Mouse (Mus musculus): ENCODE measurements around the gene Hexa.

DNA sequence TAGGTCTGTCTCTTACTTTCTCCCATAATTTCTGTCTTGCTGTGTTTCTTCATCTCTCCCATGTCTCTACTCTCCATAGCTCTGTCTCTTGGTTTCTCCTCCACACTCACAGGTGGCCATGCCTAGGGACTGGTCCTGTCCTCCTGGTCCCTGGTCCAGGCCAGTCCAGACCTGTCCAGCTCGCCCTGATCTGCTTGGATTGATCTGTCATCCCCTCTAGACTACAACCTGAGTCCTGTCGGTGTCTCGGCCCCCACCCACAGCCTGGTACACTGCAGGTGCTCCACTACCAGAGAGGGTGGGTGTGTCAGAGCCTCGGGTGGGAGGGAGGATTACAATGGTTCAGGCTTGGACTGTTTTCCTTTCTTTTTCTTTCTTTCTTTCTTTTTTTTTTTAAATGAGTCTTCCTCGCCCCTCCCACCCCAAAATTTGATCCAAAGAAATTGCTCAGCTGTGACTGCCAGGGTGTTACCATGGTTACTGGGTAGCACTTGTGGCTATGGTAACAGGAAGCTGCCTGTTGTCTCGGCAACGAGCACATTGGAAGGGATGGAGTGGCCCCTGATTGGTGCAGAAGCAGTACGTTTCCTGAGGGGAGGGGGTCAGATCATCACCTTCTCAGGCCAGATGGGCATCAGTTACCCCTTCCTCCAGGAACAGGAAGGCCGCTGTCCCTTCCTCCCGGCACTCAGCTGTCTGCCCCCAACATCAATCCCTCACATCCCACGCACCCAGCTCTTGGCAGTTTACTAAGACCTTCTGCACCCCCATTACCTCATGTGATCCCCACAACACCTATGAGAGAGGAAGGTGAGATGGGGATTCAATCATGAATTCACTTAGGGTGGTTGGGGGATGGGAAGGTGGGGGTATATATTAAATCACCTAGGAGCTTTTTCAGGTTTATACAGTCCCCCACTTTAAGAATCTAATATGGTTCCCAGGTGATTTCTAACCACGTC is 49.7 kb downstream of the Hexa start:
- TF ChIP-seq CTCF (IDR thresholded peaks at IDR 0.05; ENCODE audit: control insufficient read depth, insufficient read depth, low read length) (no peak), POLR2A (IDR thresholded peaks at IDR 0.05; ENCODE audit: borderline replicate concordance, control insufficient read depth, low read depth, low read length) (no peak)
